Comparison of ENCODE assay signal across 8 mouse cellular contexts in genomic region chr9:57638651-57639459, GRCm38 (mm10). TPM values are rescaled to one million over a fixed set of nuclear protein-coding genes. Genes with fewer than 3 reads are reported as not detected.
DNase-seq lines count a peak whose midpoint lies in the region; ATAC-seq lines count a peak whose summit lies in the region.

No protein-coding gene starts in this region.

- peaks cover 74% of the 10 kb centered on the region for H3K4me1 ChIP-seq in limb, embryonic 10.5 days

- intact Hi-C loops in heart, postnatal 36 days (cut with DNase I) = no loop called here

- no peaks in the 10 kb centered on the region for H3K9me3 ChIP-seq in limb, embryonic 10.5 days (replicated peaks)

- DNase-seq in urinary bladder, adult 18-20 months (ENCODE audit: low spot score in 2 of 2) = peak; percentile 65 to 83
- DNase-seq in urinary bladder, postnatal 10 days (ENCODE audit: low spot score) = no peak
- DNase-seq in heart, postnatal 36 days = peak; percentile 39 to 48
- DNase-seq in limb, embryonic 10.5 days (ENCODE audit: low spot score) = no peak
- DNase-seq in urinary bladder, postnatal 14 days (ENCODE audit: low spot score) = peak; percentile 88
- DNase-seq in layer of hippocampus, postnatal 14 days (ENCODE audit: low spot score in 2 of 2) = no peak
- DNase-seq in right cerebral cortex, adult 2 months (ENCODE audit: low spot score in 2 of 2) = no peak

- ATAC-seq in megakaryocyte-erythroid progenitor cell, adult 5-6 weeks (replicated peaks; ENCODE audit: low FRiP score, low TSS enrichment, poor library complexity, severe bottlenecking) = peak; percentile 75

- no peaks in the 10 kb centered on the region for H3K27me3 ChIP-seq in limb, embryonic 10.5 days (ENCODE audit: low read depth, poor library complexity, severe bottlenecking)

- H3K36me3 ChIP-seq in limb, embryonic 10.5 days = peaks cover 56% of the 10 kb centered on the region

- 33% methylated on average over 8 of the region's 8 CpGs for WGBS in limb, embryonic 10.5 days

- peak overlapping the region; percentile 32 for H3K4me3 ChIP-seq in limb, embryonic 10.5 days

- peak overlapping the region; percentile 84 for H3K27ac ChIP-seq in limb, embryonic 10.5 days

RNA-seq across cellular contexts. Expression of gene Csk, which starts 14.6 kb away (rescaled TPM):
- 10 to 100 TPM; 26.2 to 28.5 TPM for total RNA-seq in heart, postnatal 36 days (2021)
- 33.2 and 40.1 TPM in 2 replicates for polyA plus RNA-seq in limb, embryonic 10.5 days (2016; fragmentation: Nextera tagmentation; extraction: Ambion mirVana)
- total RNA-seq in megakaryocyte-erythroid progenitor cell, adult 5-6 weeks (2014; fragmentation: Nextera tagmentation) = 151 and 213 TPM in 2 replicates
- 158 and 213 TPM in 2 replicates for total RNA-seq in megakaryocyte-erythroid progenitor cell, adult 5-6 weeks (2017)
- total RNA-seq in layer of hippocampus, postnatal 14 days (2021) = 10 to 100 TPM; 41.6 to 49.5 TPM

RNA-seq across cellular contexts. Expression of gene Lman1l, which starts 18.3 kb away (rescaled TPM):
- total RNA-seq in heart, postnatal 36 days (2021) = not detected
- not detected in 2 replicates for polyA plus RNA-seq in limb, embryonic 10.5 days (2016; fragmentation: Nextera tagmentation; extraction: Ambion mirVana)
- not detected in 2 replicates for total RNA-seq in megakaryocyte-erythroid progenitor cell, adult 5-6 weeks (2014; fragmentation: Nextera tagmentation)
- total RNA-seq in megakaryocyte-erythroid progenitor cell, adult 5-6 weeks (2017) = not detected in 2 replicates
- total RNA-seq in layer of hippocampus, postnatal 14 days (2021) = not detected

RNA-seq across cellular contexts. Expression of gene Cplx3, which starts 32.8 kb away (rescaled TPM):
- total RNA-seq in heart, postnatal 36 days (2021) = not detected
- not detected in 2 replicates for polyA plus RNA-seq in limb, embryonic 10.5 days (2016; fragmentation: Nextera tagmentation; extraction: Ambion mirVana)
- not detected in 2 replicates for total RNA-seq in megakaryocyte-erythroid progenitor cell, adult 5-6 weeks (2014; fragmentation: Nextera tagmentation)
- not detected in 2 replicates for total RNA-seq in megakaryocyte-erythroid progenitor cell, adult 5-6 weeks (2017)
- total RNA-seq in layer of hippocampus, postnatal 14 days (2021) = 1 to 10 TPM; 2.4 to 3.2 TPM

RNA-seq across cellular contexts. Expression of gene Cyp1a2, which starts 44.6 kb away (rescaled TPM):
- not detected for total RNA-seq in heart, postnatal 36 days (2021)
- not detected in 2 replicates for polyA plus RNA-seq in limb, embryonic 10.5 days (2016; fragmentation: Nextera tagmentation; extraction: Ambion mirVana)
- not detected in 2 replicates for total RNA-seq in megakaryocyte-erythroid progenitor cell, adult 5-6 weeks (2014; fragmentation: Nextera tagmentation)
- not detected in 2 replicates for total RNA-seq in megakaryocyte-erythroid progenitor cell, adult 5-6 weeks (2017)
- total RNA-seq in layer of hippocampus, postnatal 14 days (2021) = not detected

RNA-seq across cellular contexts. Expression of gene Cyp1a1, which starts 48.9 kb away (rescaled TPM):
- not detected for total RNA-seq in heart, postnatal 36 days (2021)
- polyA plus RNA-seq in limb, embryonic 10.5 days (2016; fragmentation: Nextera tagmentation; extraction: Ambion mirVana) = 0.11 TPM in 1 of 2 replicates, not detected in the other
- 0.52 and 1.7 TPM in 2 replicates for total RNA-seq in megakaryocyte-erythroid progenitor cell, adult 5-6 weeks (2014; fragmentation: Nextera tagmentation)
- 1.3 TPM in 1 of 2 replicates, not detected in the other for total RNA-seq in megakaryocyte-erythroid progenitor cell, adult 5-6 weeks (2017)
- total RNA-seq in layer of hippocampus, postnatal 14 days (2021) = under 1 TPM; 0.14 to 0.28 TPM

Comparison
In these comparisons a context has a peak if more than half of its experiments do, and no peak if none do; other contexts are left out.
1. DNase-seq: peak in urinary bladder, adult 18-20 months (2 of 2), heart, postnatal 36 days (2 of 2) and urinary bladder, postnatal 14 days (single experiment); none in urinary bladder, postnatal 10 days (single experiment), limb, embryonic 10.5 days (single experiment), layer of hippocampus, postnatal 14 days (0 of 2) and right cerebral cortex, adult 2 months (0 of 2).